Mouse (Mus musculus) stomach, postnatal 0 days (tissue): Measurements from ENCODE around the gene Dgcr8.

Source experiments
- CTCF ChIP-seq: IDR thresholded peaks from 2 replicates; pipeline ENCODE4 v1.5.1; 2016; ENCODE audit warnings: antibody characterized with exemption, low read depth, mild to moderate bottlenecking, moderate library complexity
- EP300 ChIP-seq: optimal IDR thresholded peaks from 2 replicates; pipeline ENCODE3; 2016; ENCODE audit warnings: antibody characterized with exemption

DNA sequence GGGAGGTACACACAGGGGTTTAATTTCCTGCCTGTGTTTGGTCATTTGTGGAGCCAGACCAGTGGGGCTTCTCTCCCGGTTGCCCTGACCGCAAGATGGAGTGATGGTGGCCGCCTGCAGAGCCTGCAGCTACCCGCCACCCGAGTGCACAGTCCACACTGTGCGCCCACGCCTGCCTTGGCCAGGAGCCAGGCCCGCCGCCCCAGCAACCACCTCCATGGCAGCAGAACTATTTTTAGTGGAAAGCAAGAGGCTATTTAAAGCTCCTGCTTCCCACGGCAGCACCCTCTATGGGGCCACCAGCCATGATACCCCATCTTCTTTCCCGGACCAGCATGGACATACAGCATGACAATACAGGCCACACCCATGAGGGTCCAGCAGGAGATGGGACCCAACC lies 59.4 kb downstream of the Dgcr8 start:
- TF ChIP-seq CTCF (no peak), EP300 (no peak)
